Mouse (Mus musculus): ENCODE measurements around the gene Avpr1b.
"Not testable (repeated sequence)": the region's sequence is repeated elsewhere in the genome, so short reads cannot be mapped to it uniquely, and the experiment has no call there.

Avpr1b gene

GRCm38 (mm10) chr1:131623644-131624043 lies 24.6 kb downstream of the Avpr1b start:
- DNase-seq: no peak

- no peak for DNase-seq
These were observed 25.3 kb downstream of the Avpr1b start for GRCm38 (mm10) chr1:131624175-131624835.

- no peak for DNase-seq
These were observed 27.2 kb downstream of the Avpr1b start for GRCm38 (mm10) chr1:131626200-131626599.

- not testable (repeated sequence) for DNase-seq
These were observed 33.2 kb downstream of the Avpr1b start for GRCm38 (mm10) chr1:131632216-131632615.

GRCm38 (mm10) chr1:131634495-131634894 lies 35.5 kb downstream of the Avpr1b start:
- no peak for DNase-seq

- peak; percentile 64 for DNase-seq
These were observed 38.9 kb downstream of the Avpr1b start, which contains the start of gene Ctse for GRCm38 (mm10) chr1:131637791-131638540. Gene Ctse (plus strand): TSS chr1:131638306.

GRCm38 (mm10) chr1:131638541-131639421 lies 39.7 kb downstream of the Avpr1b start:
- no peak for DNase-seq

GRCm38 (mm10) chr1:131640062-131640461 lies 41.0 kb downstream of the Avpr1b start:
- DNase-seq: no peak

GRCm38 (mm10) chr1:131641565-131641964 lies 42.5 kb downstream of the Avpr1b start:
- no peak for DNase-seq

- no peak for DNase-seq
These were observed 43.2 kb downstream of the Avpr1b start for GRCm38 (mm10) chr1:131642251-131642650.

- no peak for DNase-seq
These were observed 53.8 kb downstream of the Avpr1b start for GRCm38 (mm10) chr1:131652670-131653443.

- no peak for DNase-seq
These were observed 56.6 kb downstream of the Avpr1b start for GRCm38 (mm10) chr1:131655601-131656000.

- peak; percentile 97 for DNase-seq
These were observed 58.9 kb downstream of the Avpr1b start for GRCm38 (mm10) chr1:131657945-131658354.

GRCm38 (mm10) chr1:131659512-131660085 lies 60.6 kb downstream of the Avpr1b start:
- DNase-seq: no peak

- no peak for DNase-seq
These were observed 61.2 kb downstream of the Avpr1b start for GRCm38 (mm10) chr1:131660266-131660665.

GRCm38 (mm10) chr1:131660716-131661472 lies 61.9 kb downstream of the Avpr1b start:
- no peak for DNase-seq

Measured in thymus, postnatal 4 days (tissue).